In the genomic region with DNA sequence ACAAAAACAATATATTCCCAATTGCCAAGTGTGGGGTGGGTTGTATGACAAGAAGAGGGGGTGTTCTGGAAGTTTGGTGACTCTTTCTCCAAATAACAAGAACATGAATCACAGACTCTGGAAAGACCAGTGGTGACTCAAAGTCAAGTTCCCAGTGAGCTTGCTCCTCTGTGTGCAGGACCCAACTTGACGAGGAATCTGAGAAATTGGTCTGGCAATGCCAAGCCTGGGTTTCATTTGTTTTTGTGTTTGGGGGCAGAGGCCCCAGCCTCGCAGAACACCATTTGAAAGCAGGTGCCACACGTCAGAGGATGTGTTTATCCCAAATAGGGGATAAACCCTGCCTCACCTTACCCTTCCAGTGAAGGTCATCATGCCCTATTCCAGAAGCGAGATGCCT, we compare ENCODE assay signal across 23 mouse cellular contexts.
"Had no signal": no experiment of that assay in that cellular context is flagged by ENCODE, and none has a peak within 500 bp of the region (broad histone marks: within the 10 kb centered on the region; RNA-seq: fewer than 3 reads in every experiment).

No protein-coding gene starts in this region.

- H3K9ac ChIP-seq: heart, embryonic 12.5 days; hindbrain, embryonic 12.5 days; hindbrain, embryonic 14.5 days; intestine, embryonic 15.5 days; limb, embryonic 13.5 days; limb, embryonic 15.5 days had no signal

- H3K36me3 ChIP-seq: heart, embryonic 10.5 days; heart, embryonic 12.5 days; hindbrain, embryonic 10.5 days; hindbrain, embryonic 12.5 days; intestine, embryonic 15.5 days; limb, embryonic 13.5 days; limb, embryonic 15.5 days had no signal

- H3K27ac ChIP-seq: heart, embryonic 10.5 days; hindbrain, embryonic 10.5 days; hindbrain, embryonic 12.5 days; hindbrain, embryonic 14.5 days; intestine, embryonic 15.5 days; limb, embryonic 13.5 days; limb, embryonic 15.5 days had no signal

- H3K4me2 ChIP-seq: heart, embryonic 12.5 days; hindbrain, embryonic 12.5 days; hindbrain, embryonic 14.5 days; intestine, embryonic 15.5 days; limb, embryonic 13.5 days; limb, embryonic 15.5 days had no signal

- H3K4me3 ChIP-seq: heart, embryonic 10.5 days; heart, embryonic 12.5 days; hindbrain, embryonic 10.5 days; hindbrain, embryonic 12.5 days; intestine, embryonic 15.5 days; limb, embryonic 13.5 days; limb, embryonic 15.5 days had no signal

- H3K4me1 ChIP-seq: heart, embryonic 10.5 days; heart, embryonic 12.5 days; hindbrain, embryonic 10.5 days; hindbrain, embryonic 12.5 days; intestine, embryonic 15.5 days; limb, embryonic 13.5 days; limb, embryonic 15.5 days had no signal

- H3K9me3 ChIP-seq: heart, embryonic 10.5 days; heart, embryonic 12.5 days; hindbrain, embryonic 10.5 days; hindbrain, embryonic 12.5 days; intestine, embryonic 15.5 days; limb, embryonic 13.5 days; limb, embryonic 15.5 days had no signal

- H3K27me3 ChIP-seq: heart, embryonic 12.5 days; hindbrain, embryonic 12.5 days; intestine, embryonic 15.5 days; limb, embryonic 13.5 days; limb, embryonic 15.5 days had no signal

- ATAC-seq: hindbrain, embryonic 16.5 days; inflammation-experienced regulatory T-cells, adult 6 months; intestine, embryonic 15.5 days; intestine, postnatal 0 days had no signal

- DNase-seq: gastrocnemius, postnatal 14 days; gastrocnemius, postnatal 36 days; heart, adult 18-20 months; heart, postnatal 10 days; heart, postnatal 4 days; kidney, adult 18-20 months; kidney, adult 8-10 months; kidney, postnatal 10 days; kidney, postnatal 25 days; layer of hippocampus, adult 9-11 months; layer of hippocampus, postnatal 36 days; left cerebral cortex, postnatal 4 days had no signal
